9 mouse cellular contexts compared by ENCODE assay signal in genomic region chr4:106749699-106750098, GRCm38 (mm10). TPM values are rescaled to one million over a fixed set of nuclear protein-coding genes. Genes with fewer than 3 reads are reported as not detected.
DNase-seq lines count a peak whose midpoint lies in the region; ATAC-seq lines count a peak whose summit lies in the region.
"Had no signal": no experiment of that assay in that cellular context is flagged by ENCODE, and none has a peak within 500 bp of the region (broad histone marks: within the 10 kb centered on the region; RNA-seq: fewer than 3 reads in every experiment).

No protein-coding gene starts in this region.

- H3K9ac ChIP-seq in midbrain, embryonic 11.5 days (ENCODE audit: low read length), result peak overlapping the region; percentile 33; the same call in 1 of the 2 replicates

- H3K4me1 ChIP-seq in midbrain, embryonic 11.5 days (ENCODE audit: control insufficient read depth, insufficient read depth, low read length), result peaks cover 3% of the 10 kb centered on the region; the same call in 1 of the 2 replicates

- no peaks in the 10 kb centered on the region for H3K36me3 ChIP-seq in midbrain, embryonic 11.5 days (ENCODE audit: control insufficient read depth, insufficient read depth, low read length)
- no peaks in the 10 kb centered on the region for H3K36me3 ChIP-seq in splenic B cell, adult 2 months (ENCODE audit: control insufficient read depth, insufficient read depth, low read length, poor library complexity, severe bottlenecking)

- H3K4me3 ChIP-seq in midbrain, embryonic 11.5 days (ENCODE audit: low read depth, low read length), result no peak overlapping the region

- H3K27ac ChIP-seq in midbrain, embryonic 11.5 days (ENCODE audit: low read depth, low read length), result no peak overlapping the region

- 6% methylated on average over 7 of the region's 7 CpGs for WGBS in midbrain, embryonic 11.5 days

- intact Hi-C loops in left cerebral cortex, postnatal 4 days (cut with DNase I), result loop anchor here (5.0 kb wide), 1 partner anchor 413 kb away; no protein-coding TSS in a partner anchor

- H3K4me2 ChIP-seq in midbrain, embryonic 11.5 days, result peak overlapping the region; percentile 19

- H3K27me3 ChIP-seq in midbrain, embryonic 11.5 days (ENCODE audit: control insufficient read depth, insufficient read depth, low read length), result no peaks in the 10 kb centered on the region
- H3K27me3 ChIP-seq in splenic B cell, adult 2 months (ENCODE audit: control insufficient read depth, insufficient read depth, low read length, poor library complexity, severe bottlenecking), result no peaks in the 10 kb centered on the region

- DNase-seq in spleen, postnatal 4 days (ENCODE audit: low spot score in 2 of 2), result peak; percentile 38 to 71
- no peak for DNase-seq in spleen, adult 12 weeks (ENCODE audit: low spot score)
- peak; percentile 76 for DNase-seq in embryo, embryonic 9.5 days (ENCODE audit: extremely low spot score)
- DNase-seq in kidney, adult 11 months, result peak; percentile 30
- DNase-seq in left cerebral cortex, postnatal 4 days, result peak; percentile 70
- DNase-seq in midbrain, embryonic 11.5 days (ENCODE audit: low spot score, missing footprints), result peak; percentile 98
- DNase-seq in splenic B cell, adult 2 months (ENCODE audit: low read depth, low spot score), result peak; percentile 20

- ATAC-seq in granulocyte monocyte progenitor cell, adult 5-6 weeks (replicated peaks; ENCODE audit: poor library complexity, severe bottlenecking), result peak; percentile 63
- ATAC-seq in midbrain, embryonic 11.5 days (ENCODE audit: low FRiP score), result peak; percentile 89

- H3K9me3 ChIP-seq in midbrain, embryonic 11.5 days (ENCODE audit: control insufficient read depth, low read length), result no peaks in the 10 kb centered on the region

RNA-seq across cellular contexts. Expression of gene Fam151a, which starts 16.0 kb away (rescaled TPM):
- not detected in 2 replicates for total RNA-seq in granulocyte monocyte progenitor cell, adult 5-6 weeks (2014; fragmentation: Nextera tagmentation)
- not detected in 2 replicates for total RNA-seq in granulocyte monocyte progenitor cell, adult 5-6 weeks (2017)
- total RNA-seq in left cerebral cortex, postnatal 4 days (2021), result not detected
- polyA plus RNA-seq in midbrain, embryonic 11.5 days (2014; fragmentation: Nextera tagmentation; extraction: Ambion mirVana), result not detected in 2 replicates
- polyA plus RNA-seq: C2C12 had no signal

RNA-seq across cellular contexts. Expression of gene Mroh7, which starts 19.0 kb away (rescaled TPM):
- not detected in 2 replicates for total RNA-seq in granulocyte monocyte progenitor cell, adult 5-6 weeks (2014; fragmentation: Nextera tagmentation)
- total RNA-seq in granulocyte monocyte progenitor cell, adult 5-6 weeks (2017), result not detected in 2 replicates
- 1 to 10 TPM; 1.3 to 1.6 TPM for total RNA-seq in left cerebral cortex, postnatal 4 days (2021)
- polyA plus RNA-seq in midbrain, embryonic 11.5 days (2014; fragmentation: Nextera tagmentation; extraction: Ambion mirVana), result 0.07 TPM in 1 of 2 replicates, not detected in the other
- polyA plus RNA-seq: C2C12 had no signal

RNA-seq across cellular contexts. Expression of gene Acot11, which starts 55.1 kb away (rescaled TPM):
- total RNA-seq in granulocyte monocyte progenitor cell, adult 5-6 weeks (2014; fragmentation: Nextera tagmentation), result 5.0 and 5.9 TPM in 2 replicates
- 2.2 and 4.9 TPM in 2 replicates for total RNA-seq in granulocyte monocyte progenitor cell, adult 5-6 weeks (2017)
- total RNA-seq in left cerebral cortex, postnatal 4 days (2021), result 1 to 10 TPM; 3.7 to 3.8 TPM
- polyA plus RNA-seq in midbrain, embryonic 11.5 days (2014; fragmentation: Nextera tagmentation; extraction: Ambion mirVana), result 1.3 TPM in 2 replicates
